Mouse (Mus musculus) midbrain, embryonic 13.5 days (tissue): ENCODE measurements around the gene Clpsl2. TPM values are rescaled to one million over a fixed set of nuclear protein-coding genes. Genes with fewer than 3 reads are reported as not detected.

Source experiments
- ATAC-seq: fragments of 200-750 bp; cut with Nextera tagmentation; 2 replicates; pipeline ENCODE4 v1.8.0; 2017; ENCODE audit warnings: mild to moderate bottlenecking, moderate TSS enrichment, moderate library complexity
- H3K27ac ChIP-seq: fragments of 300-500 bp; sonication (generic); 2 replicates; pipeline ENCODE4 v1.5.1; 2015; ENCODE audit warnings: inconsistent platforms, mild to moderate bottlenecking, moderate library complexity
- H3K27me3 ChIP-seq: fragments of 300-500 bp; sonication (generic); 2 replicates; pipeline ENCODE4 v1.6.1; 2015; ENCODE audit warnings: mild to moderate bottlenecking, inconsistent platforms
- H3K36me3 ChIP-seq: fragments of 300-500 bp; sonication (generic); 2 replicates; pipeline ENCODE4 v1.6.1; 2015; ENCODE audit warnings: mild to moderate bottlenecking, inconsistent platforms
- H3K4me1 ChIP-seq: fragments of 300-500 bp; sonication (generic); replicated peaks from 2 replicates; pipeline ENCODE4 v1.6.1; 2015; ENCODE audit warnings: inconsistent platforms
- H3K4me2 ChIP-seq: fragments of 300-500 bp; sonication (generic); replicated peaks from 2 replicates; pipeline ENCODE4 v1.6.1; 2015; ENCODE audit warnings: moderate library complexity, mild to moderate bottlenecking, inconsistent platforms
- H3K4me3 ChIP-seq: fragments of 300-500 bp; sonication (generic); replicated peaks from 2 replicates; pipeline ENCODE4 v1.5.1; 2015; ENCODE audit warnings: mild to moderate bottlenecking, inconsistent platforms
- H3K9ac ChIP-seq: fragments of 300-500 bp; sonication (generic); replicated peaks from 2 replicates; pipeline ENCODE4 v1.6.1; 2015; ENCODE audit warnings: mild to moderate bottlenecking, inconsistent platforms
- H3K9me3 ChIP-seq: fragments of 300-500 bp; sonication (generic); 2 replicates; pipeline ENCODE4 v1.6.1; 2016; ENCODE audit warnings: mild to moderate bottlenecking, inconsistent platforms
- WGBS: fragments of 180-500 bp; shearing (Covaris S2); methylation state at CpG from one replicate; pipeline ENCODE4 v1.1.7; 2015; 5-methylcytosine and 5-hydroxymethylcytosine counted together
- polyA plus RNA-seq: library from polyadenylated mRNA; unstranded; fragments of >200 nt; fragmentation: Nextera tagmentation; extraction: Ambion mirVana; gene quantifications from 2 replicates; pipeline ENCODE4 v1.2.1, GENCODE M21; 2015

The Clpsl2 gene
- not detected in 2 replicates for polyA plus RNA-seq

GRCm38 (mm10) chr17:28549111-28549510, at the start of gene Clpsl2:
Gene Clpsl2, plus strand, starts transcription at chr17:28549411.
- Histone ChIP-seq H3K9ac (no peak within 1 kb of the TSS), H3K4me1 (0 out of 2 replicates have a peak, but pooled peaks cover 5% of the 10 kb centered on the region), H3K4me3 (no peak within 1 kb of the TSS), H3K27me3 (0 out of 2 replicates have a peak, but pooled peaks cover 4% of the 10 kb centered on the region), H3K27ac (no peak within 1 kb of the TSS), H3K4me2 (no peak within 1 kb of the TSS), H3K9me3 (no peaks in the 10 kb centered on the region), H3K36me3 (no peaks in the 10 kb centered on the region)
- ATAC-seq = no peak
- WGBS = 74% methylated on average over 14 of the region's 14 CpGs

DNA sequence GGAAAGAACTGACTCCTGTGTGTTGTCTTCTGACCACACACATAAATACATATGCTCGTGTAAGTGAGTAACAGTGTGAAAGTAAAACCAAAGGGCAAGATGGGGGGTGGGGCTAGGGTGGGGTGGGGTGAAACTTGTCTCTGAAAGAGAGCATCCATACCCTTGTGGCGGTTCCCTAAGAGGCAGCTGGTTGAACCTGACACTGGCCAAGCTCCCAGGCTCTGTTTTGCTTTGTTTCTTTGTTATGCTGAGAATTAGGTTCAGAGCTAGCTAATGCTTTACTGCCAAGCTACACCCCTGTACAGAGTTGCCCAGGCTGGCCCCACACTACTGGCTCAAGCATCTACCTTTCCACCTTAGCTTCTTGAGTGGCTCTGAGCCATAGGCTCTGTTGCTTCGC, 48.7 kb upstream of the Clpsl2 start:
- H3K27me3 ChIP-seq = no peaks in the 10 kb centered on the region
- H3K4me2 ChIP-seq = no peak overlapping the region
- no peak overlapping the region for H3K9ac ChIP-seq
- no peaks in the 10 kb centered on the region for H3K4me1 ChIP-seq
- no peaks in the 10 kb centered on the region; the same call in 1 of the 2 replicates for H3K9me3 ChIP-seq
- H3K4me3 ChIP-seq = no peak overlapping the region
- no peak for ATAC-seq
- H3K36me3 ChIP-seq = no peaks in the 10 kb centered on the region
- WGBS = 87% methylated on average over 3 of the region's 3 CpGs
- no peak overlapping the region for H3K27ac ChIP-seq

DNA sequence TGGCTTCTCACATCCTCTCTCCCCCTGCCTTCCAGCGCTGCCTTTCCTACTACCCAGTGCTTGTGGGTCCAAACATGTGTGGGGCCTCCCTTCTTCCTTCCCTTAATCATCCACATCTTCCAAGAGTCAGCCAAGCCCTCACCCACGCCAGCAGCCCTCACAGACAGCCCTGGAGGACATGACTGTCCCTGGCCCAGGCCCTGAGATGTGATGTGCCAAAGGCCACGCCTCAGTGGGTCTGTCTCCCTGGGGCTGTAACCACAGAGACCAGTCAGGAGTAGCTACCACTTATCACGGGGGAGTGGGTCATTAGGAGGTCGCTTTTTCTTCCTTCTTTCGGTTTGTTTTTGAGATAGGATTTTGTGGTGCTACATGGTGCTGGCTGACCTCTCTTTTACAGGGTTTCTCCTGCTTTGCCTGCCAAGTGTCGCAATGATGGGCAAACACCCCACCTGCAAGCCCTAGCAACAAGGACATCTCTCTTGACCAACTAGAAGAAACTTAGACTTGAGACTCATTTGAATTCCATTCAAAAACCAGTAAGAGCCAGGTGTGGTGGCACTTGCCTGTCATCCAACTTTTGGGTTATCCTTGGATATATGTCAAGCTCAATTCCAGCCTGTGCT, 46.9 kb upstream of the Clpsl2 start:
- Histone ChIP-seq H3K27ac (no peak overlapping the region), H3K4me2 (no peak overlapping the region), H3K4me1 (peaks cover 6% of the 10 kb centered on the region; the same call in 1 of the 2 replicates), H3K4me3 (no peak overlapping the region), H3K9me3 (no peaks in the 10 kb centered on the region), H3K9ac (no peak overlapping the region), H3K36me3 (no peaks in the 10 kb centered on the region), H3K27me3 (no peaks in the 10 kb centered on the region)
- WGBS = 71% methylated on average over 7 of the region's 7 CpGs
- ATAC-seq = no peak

- no peaks in the 10 kb centered on the region for H3K9me3 ChIP-seq
- H3K36me3 ChIP-seq = no peaks in the 10 kb centered on the region
- H3K4me1 ChIP-seq = peaks cover 10% of the 10 kb centered on the region; the same call in 1 of the 2 replicates
- no peak overlapping the region for H3K4me2 ChIP-seq
- WGBS = 87% methylated on average over 6 of the region's 6 CpGs
- no peak overlapping the region for H3K9ac ChIP-seq
- no peaks in the 10 kb centered on the region for H3K27me3 ChIP-seq
- H3K27ac ChIP-seq = no peak overlapping the region
- ATAC-seq = no peak
- no peak overlapping the region for H3K4me3 ChIP-seq
Observed at GRCm38 (mm10) chr17:28504182-28504581, 45.0 kb upstream of the Clpsl2 start.

DNA sequence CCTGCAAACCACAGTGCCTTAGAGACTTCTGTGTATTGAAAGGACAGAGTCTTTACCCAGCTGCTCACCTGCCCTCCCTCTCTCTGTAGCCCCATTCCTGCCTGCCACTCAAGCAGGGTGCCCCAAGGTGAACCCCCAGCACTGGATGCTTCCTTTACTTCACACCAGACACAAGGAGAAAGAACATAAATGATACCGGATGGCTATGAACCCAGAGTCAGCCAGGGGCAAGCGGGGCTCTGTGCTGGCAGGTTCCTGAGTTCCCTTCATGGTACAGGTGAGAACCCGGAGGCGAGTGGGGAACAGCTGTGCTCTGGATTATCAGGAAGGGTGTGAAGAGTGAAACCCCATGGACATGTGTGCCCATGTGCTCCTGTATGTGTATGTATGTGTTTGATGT, 43.6 kb upstream of the Clpsl2 start:
- Histone ChIP-seq H3K4me1 (peaks cover 14% of the 10 kb centered on the region), H3K9me3 (no peaks in the 10 kb centered on the region), H3K36me3 (no peaks in the 10 kb centered on the region), H3K4me2 (no peak overlapping the region), H3K4me3 (no peak overlapping the region), H3K27me3 (no peaks in the 10 kb centered on the region), H3K27ac (no peak overlapping the region), H3K9ac (no peak overlapping the region)
- ATAC-seq = no peak
- WGBS = 93% methylated on average over 4 of the region's 4 CpGs

GRCm38 (mm10) chr17:28506895-28507294, 42.3 kb upstream of the Clpsl2 start:
- no peak overlapping the region for H3K27ac ChIP-seq
- H3K36me3 ChIP-seq = no peaks in the 10 kb centered on the region
- no peak for ATAC-seq
- peaks cover 24% of the 10 kb centered on the region for H3K4me1 ChIP-seq
- no peaks in the 10 kb centered on the region for H3K9me3 ChIP-seq
- H3K9ac ChIP-seq = no peak overlapping the region; the same call in 1 of the 2 replicates
- 22% methylated on average over 5 of the region's 5 CpGs for WGBS
- no peak overlapping the region for H3K4me3 ChIP-seq
- no peak overlapping the region for H3K4me2 ChIP-seq
- H3K27me3 ChIP-seq = peaks cover 5% of the 10 kb centered on the region; the same call in 1 of the 2 replicates

GRCm38 (mm10) chr17:28507496-28507895, 41.7 kb upstream of the Clpsl2 start:
- H3K9me3 ChIP-seq = no peaks in the 10 kb centered on the region
- no peak overlapping the region for H3K4me2 ChIP-seq
- no peak overlapping the region for H3K27ac ChIP-seq
- no peak overlapping the region for H3K4me3 ChIP-seq
- H3K9ac ChIP-seq = no peak overlapping the region; the same call in 1 of the 2 replicates
- ATAC-seq = no peak
- H3K36me3 ChIP-seq = no peaks in the 10 kb centered on the region
- H3K4me1 ChIP-seq = peaks cover 24% of the 10 kb centered on the region
- 29% methylated on average over 5 of the region's 5 CpGs for WGBS
- peaks cover 5% of the 10 kb centered on the region; the same call in 1 of the 2 replicates for H3K27me3 ChIP-seq

- 8% methylated on average over 28 of the region's 28 CpGs for WGBS
Observed at GRCm38 (mm10) chr17:28510445-28511342, 38.5 kb upstream of the Clpsl2 start.

GRCm38 (mm10) chr17:28511616-28512541, 37.3 kb upstream of the Clpsl2 start:
- H3K9ac ChIP-seq = no peak overlapping the region
- H3K4me3 ChIP-seq = no peak overlapping the region
- H3K4me1 ChIP-seq = peaks cover 22% of the 10 kb centered on the region
- peaks cover 21% of the 10 kb centered on the region for H3K27me3 ChIP-seq
- no peaks in the 10 kb centered on the region for H3K9me3 ChIP-seq
- H3K36me3 ChIP-seq = no peaks in the 10 kb centered on the region
- no peak overlapping the region for H3K4me2 ChIP-seq
- H3K27ac ChIP-seq = no peak overlapping the region
- no peak for ATAC-seq
- WGBS = 29% methylated on average over 9 of the region's 9 CpGs

More at GRCm38 (mm10) chr17:28510445-28511342, 38.5 kb upstream of the Clpsl2 start:
- peak overlapping the region; percentile 16 for H3K4me2 ChIP-seq
- H3K36me3 ChIP-seq = no peaks in the 10 kb centered on the region
- peaks cover 24% of the 10 kb centered on the region for H3K4me1 ChIP-seq
- peaks cover 10% of the 10 kb centered on the region; the same call in 1 of the 2 replicates for H3K27me3 ChIP-seq
- no peaks in the 10 kb centered on the region for H3K9me3 ChIP-seq
- H3K4me3 ChIP-seq = no peak overlapping the region
- ATAC-seq = no peak
- no peak overlapping the region; the same call in 1 of the 2 replicates for H3K9ac ChIP-seq
- no peak overlapping the region for H3K27ac ChIP-seq

- no peak overlapping the region for H3K9ac ChIP-seq
- 58% methylated on average over 6 of the region's 6 CpGs for WGBS
- H3K36me3 ChIP-seq = no peaks in the 10 kb centered on the region
- peaks cover 18% of the 10 kb centered on the region for H3K4me1 ChIP-seq
- H3K27ac ChIP-seq = no peak overlapping the region
- no peak for ATAC-seq
- no peak overlapping the region for H3K4me3 ChIP-seq
- peaks cover 23% of the 10 kb centered on the region for H3K27me3 ChIP-seq
- no peaks in the 10 kb centered on the region for H3K9me3 ChIP-seq
- no peak overlapping the region for H3K4me2 ChIP-seq
Observed at GRCm38 (mm10) chr17:28512696-28513095, 36.5 kb upstream of the Clpsl2 start.

DNA sequence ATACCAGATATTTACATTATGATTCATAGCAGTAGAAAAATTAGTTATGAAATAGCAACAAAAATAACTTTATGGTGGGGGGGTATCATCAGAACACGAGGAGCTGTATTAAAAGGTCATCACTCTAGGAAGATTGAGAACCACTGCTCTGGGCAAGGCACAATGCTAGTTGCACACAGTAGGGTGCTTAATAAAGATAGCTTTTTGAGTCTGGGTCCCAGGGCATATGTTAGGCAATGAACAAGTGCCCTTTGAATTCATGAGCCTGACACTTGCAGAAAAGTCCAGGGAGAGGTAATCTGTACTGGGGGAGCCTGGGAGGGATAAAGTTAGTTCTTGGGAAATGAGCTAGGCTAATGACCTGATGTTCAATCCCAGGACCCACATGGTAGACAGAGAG, 35.9 kb upstream of the Clpsl2 start:
- H3K9ac ChIP-seq = no peak overlapping the region
- no peaks in the 10 kb centered on the region for H3K9me3 ChIP-seq
- no peak overlapping the region for H3K4me2 ChIP-seq
- WGBS = 74% methylated on average over 1 of the region's 1 CpGs
- ATAC-seq = no peak
- H3K4me3 ChIP-seq = no peak overlapping the region
- H3K27me3 ChIP-seq = peaks cover 23% of the 10 kb centered on the region
- no peaks in the 10 kb centered on the region for H3K36me3 ChIP-seq
- H3K4me1 ChIP-seq = peaks cover 24% of the 10 kb centered on the region
- H3K27ac ChIP-seq = no peak overlapping the region
